Mouse (Mus musculus) fat pad, adult 2 months (tissue): ENCODE results near the gene Hnrnpm.

Experiments
- DNase-seq: peaks from one replicate; pipeline ENCODE4 v3.0.0-alpha.2; 2011; ENCODE audit warnings: low read depth, low spot score; ENCODE audit errors: extremely low read depth

Hnrnpm gene

GRCm38 (mm10) chr17:33600831-33601230 lies 85.8 kb downstream of the Hnrnpm start:
- no peak for DNase-seq

DNA sequence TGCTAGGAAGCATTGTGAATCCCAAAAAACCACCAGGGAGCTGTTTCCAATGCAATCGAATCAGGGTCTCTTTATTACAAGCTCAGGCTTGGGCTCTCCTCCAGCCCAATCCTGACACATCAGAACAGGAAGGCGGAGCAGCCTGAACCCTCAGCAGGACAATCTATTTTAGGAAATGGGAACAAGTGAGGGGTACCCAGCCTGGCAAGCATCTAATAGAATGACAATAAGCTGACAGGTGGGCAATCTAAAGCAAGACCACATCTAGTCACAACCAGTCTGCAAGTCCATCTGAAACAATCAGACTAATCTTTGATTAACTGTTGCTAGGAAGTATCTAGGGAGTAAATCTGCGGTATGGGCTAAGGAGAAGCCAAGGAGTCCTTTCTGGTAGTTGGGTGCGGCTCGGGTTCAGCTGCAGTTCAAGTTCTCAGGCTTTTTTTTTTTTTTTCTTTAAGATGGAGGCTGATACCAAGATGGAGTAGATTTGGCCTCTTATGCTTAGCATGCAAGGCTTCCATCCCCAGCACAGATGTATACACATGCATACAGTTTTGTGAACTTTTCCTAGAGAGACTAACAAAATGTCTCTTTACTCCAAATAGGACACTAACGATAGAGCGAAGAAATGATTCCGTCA lies 86.7 kb downstream of the Hnrnpm start:
- no peak for DNase-seq

DNA sequence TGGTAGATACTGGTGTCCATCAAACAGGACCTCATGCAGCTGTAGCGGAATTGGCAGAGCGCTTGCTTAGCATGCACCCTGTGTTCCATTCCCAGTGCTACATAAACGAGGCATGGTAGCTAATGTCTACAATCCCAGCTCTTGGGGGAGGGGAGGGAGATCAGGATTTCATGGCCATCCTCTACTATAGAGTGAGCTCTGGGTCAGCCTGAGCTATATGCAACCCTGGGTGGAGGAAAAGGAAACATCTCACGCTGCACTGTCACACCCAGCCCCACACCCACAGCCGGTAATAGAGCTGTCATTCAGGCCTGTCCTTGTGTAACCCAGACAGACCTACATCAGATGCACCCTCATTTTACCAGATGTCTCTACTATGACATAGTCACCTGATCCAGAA lies 88.2 kb downstream of the Hnrnpm start:
- no peak for DNase-seq

DNA sequence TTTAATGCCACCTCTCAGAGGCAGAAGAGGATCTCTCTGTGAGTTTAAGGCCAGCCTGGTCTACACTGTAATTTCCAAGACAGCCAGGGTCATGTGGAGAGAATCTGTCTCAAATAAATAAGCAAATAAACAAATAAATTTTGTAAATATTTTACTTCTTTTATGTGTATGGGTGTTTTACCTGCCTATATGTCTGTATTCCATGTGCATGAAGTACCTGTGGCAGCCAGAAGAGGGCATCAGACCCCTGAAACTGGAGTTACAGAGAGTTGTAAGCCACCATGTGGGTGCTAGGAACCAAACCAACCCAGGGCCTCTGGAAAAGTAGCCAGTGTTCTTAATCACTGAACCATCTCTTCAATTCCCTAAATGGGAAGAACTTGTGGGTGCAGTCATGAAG lies 89.4 kb downstream of the Hnrnpm start:
- no peak for DNase-seq
